Mouse (Mus musculus): ENCODE results near the gene Dctn3. TPM values are rescaled to one million over a fixed set of nuclear protein-coding genes. Genes with fewer than 3 reads are reported as not detected.
A peak's percentile ranks its signal among the peaks of the same experiment; 100 is the strongest.

Dctn3 gene
- total and polyA plus RNA-seq, 2 experiments, result 40.2 to 44.5 TPM

DNA sequence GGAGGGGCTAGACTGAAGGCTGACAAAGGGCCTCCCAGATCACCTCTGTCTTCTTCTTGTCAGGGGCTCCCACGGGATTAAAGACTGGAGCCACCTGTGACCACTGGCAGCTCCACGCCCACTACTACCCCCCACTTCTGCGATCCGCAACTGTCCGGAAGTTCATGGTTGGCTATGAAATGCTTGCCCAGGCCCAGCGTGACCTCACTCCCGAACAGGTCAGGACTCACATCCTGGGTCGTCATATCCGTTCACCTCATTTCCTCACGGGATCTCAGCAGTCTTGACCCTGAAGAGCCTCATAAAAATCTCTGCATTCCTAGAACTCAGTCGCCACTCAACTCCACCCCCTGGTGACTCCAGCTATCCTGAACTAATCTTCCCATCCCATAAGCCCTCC lies 35.1 kb upstream of the Dctn3 start:
- H3K4me1 ChIP-seq (ENCODE audit: control insufficient read depth, insufficient read depth, low read length), result peaks cover 40% of the 10 kb centered on the region
- no peak overlapping the region for H3K4me3 ChIP-seq (ENCODE audit: insufficient read depth, low read depth, low read length)
- peaks cover 6% of the 10 kb centered on the region; the same call in 1 of the 2 replicates for H3K79me2 ChIP-seq (ENCODE audit: control insufficient read depth, insufficient read depth, low read length)
- H3K9ac ChIP-seq (ENCODE audit: low read depth, low read length), result 0 out of 2 replicates have a peak overlapping the region, but pooled peaks have one; percentile 14
- DNase-seq (ENCODE audit: extremely low read depth, low read depth, low spot score), result peak; percentile 70
- no peaks in the 10 kb centered on the region; the same call in 1 of the 2 replicates for H3K36me3 ChIP-seq (ENCODE audit: control insufficient read depth, insufficient read depth, low read length)
- peak overlapping the region; percentile 96 for H3K27ac ChIP-seq (replicated peaks; ENCODE audit: insufficient read depth, low read depth, low read length)
- no peaks in the 10 kb centered on the region for H3K27me3 ChIP-seq (ENCODE audit: control insufficient read depth, insufficient read depth, low read length)
- TF ChIP-seq CTCF (IDR thresholded peaks at IDR 0.05; ENCODE audit: low read depth, low read length), result no peak
- TF ChIP-seq POLR2A (IDR thresholded peaks at IDR 0.05; ENCODE audit: extremely low read depth, insufficient read depth, low read length), result no peak
- WGBS, result 61% methylated on average over 11 of the region's 11 CpGs

DNA sequence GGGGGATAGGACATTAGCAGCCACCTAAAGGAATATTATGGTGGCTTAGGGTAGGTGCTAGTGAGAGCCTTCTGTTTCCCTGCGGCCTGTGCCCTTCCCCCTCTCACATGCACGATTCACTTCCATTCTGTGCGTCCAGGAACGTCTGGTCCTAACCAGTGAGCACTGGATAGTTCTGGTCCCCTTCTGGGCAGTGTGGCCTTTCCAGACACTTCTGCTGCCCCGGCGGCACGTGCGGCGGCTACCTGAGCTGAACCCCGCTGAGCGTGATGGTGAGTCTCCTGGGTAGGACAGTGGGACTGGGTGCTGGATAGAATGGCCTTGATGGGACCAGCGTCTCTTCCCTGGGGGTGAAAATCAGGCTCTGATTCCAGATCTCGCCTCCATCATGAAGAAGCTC lies 34.4 kb upstream of the Dctn3 start:
- peaks cover 40% of the 10 kb centered on the region for H3K4me1 ChIP-seq (ENCODE audit: control insufficient read depth, insufficient read depth, low read length)
- 92% methylated on average over 13 of the region's 13 CpGs for WGBS
- peak overlapping the region; percentile 6; the same call in 1 of the 2 replicates for H3K9ac ChIP-seq (ENCODE audit: low read depth, low read length)
- no peak for DNase-seq (ENCODE audit: extremely low read depth, low read depth, low spot score)
- peaks cover 6% of the 10 kb centered on the region; the same call in 1 of the 2 replicates for H3K79me2 ChIP-seq (ENCODE audit: control insufficient read depth, insufficient read depth, low read length)
- no peaks in the 10 kb centered on the region for H3K27me3 ChIP-seq (ENCODE audit: control insufficient read depth, insufficient read depth, low read length)
- TF ChIP-seq POLR2A (IDR thresholded peaks at IDR 0.05; ENCODE audit: extremely low read depth, insufficient read depth, low read length) (no peak), CTCF (IDR thresholded peaks at IDR 0.05; ENCODE audit: low read depth, low read length) (no peak)
- H3K27ac ChIP-seq (replicated peaks; ENCODE audit: insufficient read depth, low read depth, low read length), result peak overlapping the region; percentile 71
- no peaks in the 10 kb centered on the region; the same call in 1 of the 2 replicates for H3K36me3 ChIP-seq (ENCODE audit: control insufficient read depth, insufficient read depth, low read length)
- H3K4me3 ChIP-seq (ENCODE audit: insufficient read depth, low read depth, low read length), result no peak overlapping the region

DNA sequence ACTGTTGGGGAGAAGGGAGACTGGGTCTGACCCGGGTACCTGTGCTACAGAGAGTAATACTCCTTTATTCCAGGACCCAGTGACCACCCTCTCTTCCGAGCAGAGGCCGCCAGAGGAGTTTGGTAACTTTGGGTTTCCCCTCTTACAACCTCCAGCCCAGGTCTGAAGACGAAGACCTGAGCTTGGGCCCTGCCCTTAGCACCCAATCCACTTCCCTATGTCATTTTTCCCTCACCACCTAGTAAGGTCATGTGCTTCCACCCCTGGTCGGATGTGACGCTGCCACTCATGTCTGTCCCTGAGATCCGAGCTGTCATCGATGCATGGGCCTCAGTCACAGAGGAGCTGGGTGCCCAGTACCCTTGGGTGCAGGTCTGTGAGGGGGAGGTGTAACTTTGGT lies 33.5 kb upstream of the Dctn3 start:
- peak overlapping the region; percentile 66 for H3K9ac ChIP-seq (ENCODE audit: low read depth, low read length)
- peak overlapping the region; percentile 71 for H3K27ac ChIP-seq (replicated peaks; ENCODE audit: insufficient read depth, low read depth, low read length)
- H3K79me2 ChIP-seq (ENCODE audit: control insufficient read depth, insufficient read depth, low read length), result peaks cover 6% of the 10 kb centered on the region; the same call in 1 of the 2 replicates
- no peaks in the 10 kb centered on the region; the same call in 1 of the 2 replicates for H3K36me3 ChIP-seq (ENCODE audit: control insufficient read depth, insufficient read depth, low read length)
- WGBS, result 33% methylated on average over 8 of the region's 8 CpGs
- H3K4me3 ChIP-seq (ENCODE audit: insufficient read depth, low read depth, low read length), result peak overlapping the region; percentile 77
- peak; percentile 50 for DNase-seq (ENCODE audit: extremely low read depth, low read depth, low spot score)
- TF ChIP-seq CTCF (IDR thresholded peaks at IDR 0.05; ENCODE audit: low read depth, low read length) (no peak), POLR2A (IDR thresholded peaks at IDR 0.05; ENCODE audit: extremely low read depth, insufficient read depth, low read length) (no peak)
- peaks cover 35% of the 10 kb centered on the region for H3K4me1 ChIP-seq (ENCODE audit: control insufficient read depth, insufficient read depth, low read length)
- H3K27me3 ChIP-seq (ENCODE audit: control insufficient read depth, insufficient read depth, low read length), result no peaks in the 10 kb centered on the region

DNA sequence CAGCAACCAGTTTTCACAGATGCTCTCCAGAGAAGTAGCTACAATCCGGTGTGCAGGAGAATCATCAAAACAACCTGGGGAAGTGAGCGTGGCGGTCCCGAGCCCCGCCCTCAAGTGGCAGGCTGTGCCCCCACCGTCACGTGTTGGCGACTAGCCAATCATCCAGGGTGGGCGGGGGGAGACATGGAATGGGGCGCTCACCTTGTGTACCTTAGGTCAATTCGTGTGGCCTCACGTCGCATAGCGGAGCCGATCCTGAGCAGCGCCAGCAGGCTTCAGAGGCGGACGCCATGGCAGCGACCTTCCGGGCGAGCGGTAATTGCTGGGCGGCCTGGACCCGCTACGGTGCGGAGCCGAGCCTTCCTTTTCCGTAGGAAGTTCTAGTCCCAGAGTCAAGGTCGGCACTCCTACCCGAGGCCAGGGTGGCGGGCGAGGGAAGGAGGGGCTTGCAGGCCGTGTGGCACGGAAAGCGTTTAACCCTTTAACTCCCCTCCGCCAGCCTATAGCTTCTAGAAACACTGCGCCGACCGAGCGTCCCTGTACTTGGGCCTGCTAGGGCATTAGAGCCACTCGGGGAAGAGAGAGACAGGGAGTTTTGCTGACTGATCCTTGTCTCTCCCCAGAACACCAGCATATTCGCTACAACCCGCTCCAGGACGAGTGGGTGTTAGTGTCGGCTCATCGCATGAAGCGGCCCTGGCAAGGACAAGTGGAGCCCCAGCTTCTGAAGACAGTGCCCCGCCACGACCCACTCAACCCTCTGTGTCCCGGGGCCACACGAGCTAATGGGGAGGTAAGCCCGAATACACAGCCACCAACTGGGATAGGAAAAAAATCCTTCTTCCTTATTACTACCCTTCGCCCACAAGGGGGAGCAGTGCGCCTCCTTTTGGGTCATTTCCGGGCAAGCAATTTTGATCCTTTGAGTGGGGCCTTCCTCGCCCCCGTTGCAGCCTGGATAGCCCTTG lies 32.7 kb upstream of the Dctn3 start, which contains the start of gene Sigmar1:
Sigmar1 (minus strand) TSS at position 820 of the 968 bp plus-strand sequence.
- Histone ChIP-seq H3K4me3 (ENCODE audit: insufficient read depth, low read depth, low read length) (peak within 1 kb of the TSS; percentile 77), H3K4me1 (ENCODE audit: control insufficient read depth, insufficient read depth, low read length) (peaks cover 31% of the 10 kb centered on the region), H3K36me3 (ENCODE audit: control insufficient read depth, insufficient read depth, low read length) (no peaks in the 10 kb centered on the region; the same call in 1 of the 2 replicates), H3K9ac (ENCODE audit: low read depth, low read length) (peak within 1 kb of the TSS; percentile 90), H3K27ac (replicated peaks; ENCODE audit: insufficient read depth, low read depth, low read length) (peak within 1 kb of the TSS; percentile 92), H3K79me2 (ENCODE audit: control insufficient read depth, insufficient read depth, low read length) (peaks cover 6% of the 10 kb centered on the region; the same call in 1 of the 2 replicates), H3K27me3 (ENCODE audit: control insufficient read depth, insufficient read depth, low read length) (no peaks in the 10 kb centered on the region)
- WGBS, result under 1% methylated on average over 57 of the region's 57 CpGs
- TF ChIP-seq POLR2A (IDR thresholded peaks at IDR 0.05; ENCODE audit: extremely low read depth, insufficient read depth, low read length) (peak; percentile 41; the same call in 1 of the 2 replicates), CTCF (IDR thresholded peaks at IDR 0.05; ENCODE audit: low read depth, low read length) (peak; percentile 78)
- peak; percentile 82 for DNase-seq (ENCODE audit: extremely low read depth, low read depth, low spot score)

DNA sequence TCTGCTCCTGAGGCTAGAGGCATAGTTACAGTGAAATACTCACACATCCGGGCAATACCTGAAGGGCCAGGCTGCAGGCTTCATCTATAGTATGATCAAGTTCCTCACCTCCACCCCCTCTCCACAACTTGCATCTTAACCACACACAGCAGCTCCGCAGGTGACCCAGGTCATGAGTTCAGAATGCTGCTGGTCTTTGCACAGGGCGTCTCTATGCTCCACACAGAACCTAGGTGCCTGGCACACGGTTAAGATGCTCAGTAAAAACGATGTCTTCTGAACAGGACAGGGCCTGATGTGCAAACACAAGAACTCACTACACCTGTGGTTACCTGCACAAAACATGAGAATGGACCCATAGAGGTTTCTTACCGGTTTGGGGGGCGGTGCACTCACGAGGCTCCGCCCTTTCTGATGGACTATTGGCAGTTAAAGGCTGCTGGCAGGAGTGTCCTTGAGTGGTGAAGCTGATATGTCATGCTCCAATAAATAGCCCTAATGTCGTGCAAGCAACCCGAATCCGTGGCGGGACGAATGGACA lies 31.9 kb upstream of the Dctn3 start, which contains the start of gene Galt:
Galt (plus strand) TSS at position 432 of the 541 bp plus-strand sequence.
- peaks cover 31% of the 10 kb centered on the region for H3K4me1 ChIP-seq (ENCODE audit: control insufficient read depth, insufficient read depth, low read length)
- H3K36me3 ChIP-seq (ENCODE audit: control insufficient read depth, insufficient read depth, low read length), result no peaks in the 10 kb centered on the region; the same call in 1 of the 2 replicates
- no peaks in the 10 kb centered on the region for H3K27me3 ChIP-seq (ENCODE audit: control insufficient read depth, insufficient read depth, low read length)
- TF ChIP-seq POLR2A (IDR thresholded peaks at IDR 0.05; ENCODE audit: extremely low read depth, insufficient read depth, low read length), result no peak
- no peak for TF ChIP-seq CTCF (IDR thresholded peaks at IDR 0.05; ENCODE audit: low read depth, low read length)
- peak within 1 kb of the TSS; percentile 77 for H3K4me3 ChIP-seq (ENCODE audit: insufficient read depth, low read depth, low read length)
- WGBS, result 12% methylated on average over 14 of the region's 14 CpGs
- peak within 1 kb of the TSS; percentile 92 for H3K27ac ChIP-seq (replicated peaks; ENCODE audit: insufficient read depth, low read depth, low read length)
- DNase-seq (ENCODE audit: extremely low read depth, low read depth, low spot score), result peak; percentile 84
- peaks cover 6% of the 10 kb centered on the region; the same call in 1 of the 2 replicates for H3K79me2 ChIP-seq (ENCODE audit: control insufficient read depth, insufficient read depth, low read length)
- H3K9ac ChIP-seq (ENCODE audit: low read depth, low read length), result peak within 1 kb of the TSS; percentile 90
